29 mouse cellular contexts compared by ENCODE assay signal in the genomic region with DNA sequence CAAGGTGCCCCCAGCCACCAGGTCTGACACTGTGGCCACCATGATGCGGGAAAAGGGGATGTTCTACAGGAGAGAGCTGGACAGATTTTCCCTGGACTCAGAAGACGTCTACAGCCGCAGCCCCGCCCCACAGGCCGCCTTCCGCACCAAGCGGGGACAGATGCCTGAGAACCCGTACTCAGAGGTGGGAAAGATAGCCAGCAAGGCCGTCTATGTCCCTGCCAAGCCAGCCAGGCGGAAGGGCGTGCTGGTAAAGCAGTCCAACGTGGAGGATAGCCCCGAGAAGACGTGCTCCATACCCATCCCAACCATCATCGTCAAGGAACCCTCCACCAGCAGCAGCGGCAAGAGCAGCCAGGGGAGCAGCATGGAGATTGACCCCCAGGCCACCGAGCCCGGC.
DNase-seq lines count a peak whose midpoint lies in the region; ATAC-seq lines count a peak whose summit lies in the region.
"Had no signal": no experiment of that assay in that cellular context is flagged by ENCODE, and none has a peak within 500 bp of the region (broad histone marks: within the 10 kb centered on the region; RNA-seq: fewer than 3 reads in every experiment).

No protein-coding gene starts in this region.

- peaks cover 25% of the 10 kb centered on the region for H3K36me3 ChIP-seq in midbrain, embryonic 10.5 days
- no peaks in the 10 kb centered on the region; the same call in 1 of the 2 replicates for H3K36me3 ChIP-seq in midbrain, embryonic 11.5 days (ENCODE audit: control insufficient read depth, insufficient read depth, low read length)
- H3K36me3 ChIP-seq: embryonic facial prominence, embryonic 10.5 days; G1E; heart, embryonic 13.5 days; intestine, embryonic 15.5 days had no signal

- DNase-seq in cerebellum, postnatal 25 days = peak; percentile 17 to 38
- no peak for DNase-seq in cerebellum, adult 11-12 months
- DNase-seq in midbrain, embryonic 10.5 days (ENCODE audit: low spot score) = no peak
- no peak for DNase-seq in midbrain, embryonic 11.5 days (ENCODE audit: low spot score, missing footprints)
- DNase-seq in ZHBTc4 (ENCODE audit: low read depth, low spot score) = peak; percentile 25
- no peak for DNase-seq in right cerebral cortex, postnatal 25 days
- DNase-seq: adrenal gland, adult 2 months; adrenal gland, postnatal 14 days; B cell, adult 2 months; cerebellum, adult 11 months; cerebellum, adult 9-10 months; cerebellum, postnatal 36 days; embryo, embryonic 11 days; gastrocnemius, postnatal 25 days; heart, adult 18-20 months; heart, postnatal 14 days; heart, postnatal 4 days; kidney, adult 11 months had no signal

- no peak overlapping the region for H3K4me3 ChIP-seq in midbrain, embryonic 10.5 days
- no peak overlapping the region for H3K4me3 ChIP-seq in midbrain, embryonic 11.5 days (ENCODE audit: low read depth, low read length)
- H3K4me3 ChIP-seq: embryonic facial prominence, embryonic 10.5 days; embryonic facial prominence, embryonic 13.5 days; erythroblast, embryonic 14.5 days; forebrain, embryonic 12.5 days; forebrain, embryonic 15.5 days; heart, embryonic 13.5 days; hindbrain, embryonic 13.5 days; intestine, embryonic 15.5 days had no signal

- ATAC-seq in midbrain, embryonic 11.5 days (ENCODE audit: low FRiP score) = no peak
- ATAC-seq: forebrain, embryonic 15.5 days; hindbrain, embryonic 16.5 days; intestine, embryonic 15.5 days; Patski had no signal

- no peak overlapping the region for H3K4me2 ChIP-seq in midbrain, embryonic 11.5 days
- H3K4me2 ChIP-seq: embryonic facial prominence, embryonic 13.5 days; forebrain, embryonic 12.5 days; forebrain, embryonic 15.5 days; heart, embryonic 13.5 days; hindbrain, embryonic 13.5 days; intestine, embryonic 15.5 days had no signal

- no peaks in the 10 kb centered on the region for H3K9me3 ChIP-seq in midbrain, embryonic 10.5 days (replicated peaks)
- H3K9me3 ChIP-seq in midbrain, embryonic 11.5 days (ENCODE audit: control insufficient read depth, low read length) = no peaks in the 10 kb centered on the region
- H3K9me3 ChIP-seq: embryonic facial prominence, embryonic 10.5 days; embryonic facial prominence, embryonic 13.5 days; forebrain, embryonic 12.5 days; forebrain, embryonic 15.5 days; G1E; heart, embryonic 13.5 days; hindbrain, embryonic 13.5 days; intestine, embryonic 15.5 days had no signal

- H3K27me3 ChIP-seq in midbrain, embryonic 10.5 days (ENCODE audit: low read depth, poor library complexity, severe bottlenecking) = no peaks in the 10 kb centered on the region
- no peaks in the 10 kb centered on the region for H3K27me3 ChIP-seq in midbrain, embryonic 11.5 days (ENCODE audit: control insufficient read depth, insufficient read depth, low read length)
- H3K27me3 ChIP-seq: embryonic facial prominence, embryonic 13.5 days; forebrain, embryonic 12.5 days; forebrain, embryonic 15.5 days; hindbrain, embryonic 13.5 days; intestine, embryonic 15.5 days; Patski had no signal

- H3K4me1 ChIP-seq in midbrain, embryonic 10.5 days = peaks cover 12% of the 10 kb centered on the region
- peaks cover 3% of the 10 kb centered on the region for H3K4me1 ChIP-seq in midbrain, embryonic 11.5 days (ENCODE audit: control insufficient read depth, insufficient read depth, low read length)

- H3K9ac ChIP-seq in midbrain, embryonic 11.5 days (ENCODE audit: low read length) = no peak overlapping the region
- H3K9ac ChIP-seq: embryonic facial prominence, embryonic 13.5 days; forebrain, embryonic 12.5 days; forebrain, embryonic 15.5 days; heart, embryonic 13.5 days; hindbrain, embryonic 13.5 days; intestine, embryonic 15.5 days had no signal

- peak overlapping the region; percentile 43; the same call in 1 of the 2 replicates for H3K27ac ChIP-seq in midbrain, embryonic 10.5 days (replicated peaks)
- H3K27ac ChIP-seq in midbrain, embryonic 11.5 days (ENCODE audit: low read depth, low read length) = no peak overlapping the region
- H3K27ac ChIP-seq: embryonic facial prominence, embryonic 10.5 days; embryonic facial prominence, embryonic 13.5 days; forebrain, embryonic 12.5 days; forebrain, embryonic 15.5 days; heart, embryonic 13.5 days; hindbrain, embryonic 13.5 days; intestine, embryonic 15.5 days had no signal

- WGBS in midbrain, embryonic 10.5 days = 81% methylated on average over 18 of the region's 18 CpGs
- WGBS in midbrain, embryonic 11.5 days = 85% methylated on average over 18 of the region's 18 CpGs

Comparison
In these comparisons a context has a peak if more than half of its experiments do, and no peak if none do; other contexts are left out.
1. DNase-seq: peak in cerebellum, postnatal 25 days (2 of 2) and ZHBTc4 (single experiment); none in cerebellum, adult 11-12 months (single experiment), midbrain, embryonic 10.5 days (single experiment), midbrain, embryonic 11.5 days (single experiment) and right cerebral cortex, postnatal 25 days (single experiment).